Mouse (Mus musculus): ENCODE measurements around the gene Ly6g5c. TPM values are rescaled to one million over a fixed set of nuclear protein-coding genes. Genes with fewer than 3 reads are reported as not detected.

The Ly6g5c gene
- total RNA-seq, 2 experiments from 2014 or later = not detected

GRCm38 (mm10) chr17:35139269-35139668 lies 31.2 kb downstream of the Ly6g5c start:
- DNase-seq (ENCODE audit: low spot score in 2 of 2) = no peak

- no peak for DNase-seq (ENCODE audit: low spot score in 2 of 2)
Measured at GRCm38 (mm10) chr17:35140490-35140996, 32.5 kb downstream of the Ly6g5c start.

GRCm38 (mm10) chr17:35141971-35142370 lies 33.9 kb downstream of the Ly6g5c start:
- no peak for DNase-seq (ENCODE audit: low spot score in 2 of 2)

DNA sequence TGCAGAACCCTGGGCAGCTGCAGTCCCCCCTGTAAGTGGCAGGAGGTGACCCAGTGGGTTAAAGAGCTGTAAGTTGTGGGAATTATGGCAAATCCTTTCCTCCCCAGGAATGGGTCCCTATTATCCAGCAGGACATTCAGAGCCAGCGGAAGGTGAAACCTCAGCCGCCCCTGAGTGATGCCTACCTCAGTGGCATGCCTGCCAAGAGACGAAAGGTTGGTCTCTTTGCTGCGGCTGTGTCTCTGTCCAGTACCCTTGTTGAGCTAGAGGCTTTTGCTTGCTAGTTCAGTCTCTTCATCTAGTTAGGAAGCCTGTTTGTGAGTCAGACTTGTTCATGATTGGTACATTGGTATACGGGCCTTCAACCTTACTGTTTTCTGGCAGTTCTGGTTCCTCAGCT lies 38.1 kb downstream of the Ly6g5c start:
- DNase-seq (ENCODE audit: low spot score in 2 of 2) = no peak

- DNase-seq (ENCODE audit: low spot score in 2 of 2) = no peak
Measured at GRCm38 (mm10) chr17:35147348-35147747, 39.3 kb downstream of the Ly6g5c start.

- DNase-seq (ENCODE audit: low spot score in 2 of 2) = no peak
Measured at GRCm38 (mm10) chr17:35147922-35148639, 40.0 kb downstream of the Ly6g5c start.

DNA sequence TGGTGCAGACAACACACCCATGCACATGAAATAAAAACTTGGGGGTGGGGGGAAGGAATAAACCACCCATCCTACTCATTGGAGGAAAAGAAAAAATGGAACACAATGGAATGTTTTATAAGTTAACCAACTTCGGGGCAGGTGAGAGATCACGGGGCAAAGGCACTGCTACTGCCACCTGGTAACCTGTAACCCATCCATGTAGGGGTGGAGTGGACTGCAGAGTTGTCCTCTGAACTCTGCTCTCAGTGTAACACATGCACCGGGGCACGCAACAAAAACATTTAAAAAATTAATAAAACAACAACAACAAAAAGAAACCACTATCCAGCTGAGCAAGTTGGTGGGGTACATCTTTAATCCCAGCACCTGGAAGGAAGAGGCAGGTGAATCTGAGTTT lies 44.0 kb downstream of the Ly6g5c start:
- no peak for DNase-seq (ENCODE audit: low spot score in 2 of 2)

DNA sequence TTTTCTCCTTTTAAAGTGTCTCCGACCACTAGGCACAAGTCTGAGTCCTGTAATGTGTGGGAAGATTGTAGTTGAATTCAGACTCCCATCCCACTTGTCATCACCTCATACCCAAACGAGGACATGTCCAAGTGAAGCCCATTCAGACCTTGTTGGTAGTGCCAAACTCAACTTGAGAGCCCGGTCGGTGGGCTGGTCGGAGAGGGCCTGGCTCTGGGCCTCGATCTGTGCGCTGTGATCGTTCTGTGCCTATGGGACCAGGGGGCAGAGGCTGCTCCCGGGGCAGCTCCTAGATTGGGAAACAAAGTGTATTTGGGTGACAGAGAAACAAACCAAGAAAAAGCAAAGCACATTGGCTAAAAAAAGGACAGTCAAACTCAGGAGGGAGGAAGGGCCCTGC lies 45.0 kb downstream of the Ly6g5c start:
- no peak for DNase-seq (ENCODE audit: low spot score in 2 of 2)

DNA sequence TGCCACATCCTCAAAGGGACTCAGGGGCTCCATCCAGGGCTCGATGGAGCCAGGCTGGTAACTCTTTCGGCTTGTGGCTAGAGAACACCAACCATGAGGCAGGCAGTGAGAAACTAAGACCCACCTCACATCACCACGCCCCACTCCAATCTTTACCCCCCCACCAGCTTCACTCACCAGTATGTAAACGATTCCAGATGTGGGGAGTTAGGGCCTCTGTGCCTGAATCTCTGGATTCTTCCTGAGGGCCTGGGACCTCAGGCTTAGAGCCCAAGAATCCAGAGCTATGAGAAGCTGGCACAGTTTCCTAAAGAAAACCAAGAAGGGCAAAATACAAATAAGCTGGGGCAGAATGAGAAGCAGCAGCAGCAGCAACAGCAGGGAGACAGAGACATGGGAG lies 45.9 kb downstream of the Ly6g5c start:
- no peak for DNase-seq (ENCODE audit: low spot score in 2 of 2)

DNA sequence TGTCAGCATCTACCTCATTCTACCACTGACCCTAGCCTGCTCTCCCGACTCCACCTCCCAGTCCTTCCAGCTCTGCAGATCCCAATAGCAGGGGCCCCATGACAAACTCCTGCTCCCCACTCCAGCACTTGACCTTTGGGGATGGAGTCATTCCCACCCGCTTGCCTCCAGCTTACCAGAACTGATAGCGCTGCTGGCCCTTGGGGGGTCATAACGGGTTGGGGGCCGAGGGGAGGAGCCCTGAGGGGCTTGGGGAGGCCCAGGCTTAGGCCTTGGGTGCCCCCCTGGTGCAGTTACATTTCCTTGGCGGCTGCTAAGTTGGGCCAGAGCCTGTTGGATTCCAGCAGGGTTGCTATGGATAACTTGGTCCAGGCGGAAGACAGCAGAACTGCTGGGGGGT lies 46.5 kb downstream of the Ly6g5c start:
- no peak for DNase-seq (ENCODE audit: low spot score in 2 of 2)

GRCm38 (mm10) chr17:35155451-35155850 lies 47.4 kb downstream of the Ly6g5c start:
- no peak for DNase-seq (ENCODE audit: low spot score in 2 of 2)

DNA sequence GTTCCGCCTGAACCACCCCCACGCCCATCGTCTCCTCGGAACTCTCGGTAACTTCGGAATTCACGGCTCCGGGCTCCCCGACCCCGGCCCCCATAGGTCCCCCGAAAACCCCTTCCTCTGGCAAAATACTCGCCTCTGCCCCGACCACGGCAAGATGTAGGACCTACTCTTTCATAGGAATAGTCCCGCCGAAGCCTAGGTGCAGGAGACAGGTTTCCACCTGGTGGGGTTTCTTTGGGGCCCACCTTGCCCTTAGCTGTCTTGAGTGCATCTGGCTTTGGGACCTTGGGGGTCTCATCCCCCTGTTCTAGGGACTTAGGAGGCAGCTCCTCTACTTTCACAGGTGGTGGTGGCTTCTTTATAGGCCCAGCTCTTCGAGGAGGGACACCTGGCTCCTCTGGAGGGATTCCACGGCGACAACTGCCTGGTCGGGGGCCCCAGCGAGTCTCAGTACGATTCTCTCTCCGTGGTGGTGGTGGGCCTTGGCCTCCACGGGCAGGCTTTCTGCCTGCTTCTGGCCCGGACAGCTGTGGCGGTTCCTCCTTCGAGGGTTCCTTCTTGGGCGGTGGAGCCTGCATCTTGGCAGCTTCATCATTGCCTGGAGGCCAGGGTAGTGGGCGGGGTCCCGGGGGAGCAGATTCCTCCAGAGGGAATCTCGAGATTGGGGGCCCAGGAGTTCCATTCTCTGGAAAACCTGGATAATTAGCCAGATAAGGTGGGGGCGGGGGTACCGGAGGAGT lies 48.6 kb downstream of the Ly6g5c start:
- no peak for DNase-seq (ENCODE audit: low spot score in 2 of 2)

DNA sequence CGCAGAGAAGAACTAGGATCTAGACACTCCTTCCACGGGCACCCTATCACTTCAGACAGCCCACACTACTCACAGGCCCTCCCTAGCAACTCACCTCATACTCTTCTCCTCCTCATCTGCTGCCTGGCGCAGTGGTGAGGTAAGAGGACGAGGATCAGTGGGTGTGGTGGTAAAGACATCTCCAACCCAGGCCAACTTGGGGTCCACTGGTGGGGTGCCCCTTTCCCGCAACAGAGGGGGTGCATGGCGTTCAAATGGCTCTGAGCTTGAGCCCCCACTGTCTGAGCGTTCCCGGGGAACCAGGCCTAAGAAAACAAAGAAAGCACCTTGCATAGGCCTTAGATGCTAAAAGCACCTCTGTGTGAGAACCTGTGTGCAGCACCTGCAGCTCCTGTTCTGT lies 49.2 kb downstream of the Ly6g5c start:
- DNase-seq (ENCODE audit: low spot score in 2 of 2) = no peak

DNA sequence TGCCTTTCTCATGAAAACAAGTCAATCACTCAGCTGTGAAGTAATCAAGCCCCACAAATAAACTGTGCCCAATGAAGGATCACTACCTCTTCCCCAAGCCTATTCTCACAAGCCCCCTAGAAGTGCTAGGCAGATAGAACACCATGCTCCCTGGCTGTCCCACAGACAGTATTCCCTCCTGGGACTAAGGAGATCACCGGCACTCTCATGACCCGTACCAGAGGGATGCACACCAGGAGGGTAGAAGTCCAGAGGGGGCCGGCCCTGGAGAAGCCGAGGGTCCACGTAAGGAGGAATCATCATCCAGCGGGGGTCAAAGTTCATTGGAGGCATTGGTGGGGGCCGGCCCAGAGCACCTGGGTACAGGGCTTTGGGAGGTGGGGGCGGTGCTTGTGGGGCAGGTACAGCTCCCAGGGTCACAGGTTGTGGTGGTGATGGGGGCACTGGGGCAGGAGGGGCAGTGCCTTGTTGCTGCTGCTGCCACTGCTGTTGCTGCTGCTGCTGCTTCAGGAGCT lies 49.6 kb downstream of the Ly6g5c start:
- DNase-seq (ENCODE audit: low spot score in 2 of 2) = no peak

GRCm38 (mm10) chr17:35158850-35159593 lies 50.9 kb downstream of the Ly6g5c start:
- no peak for DNase-seq (ENCODE audit: low spot score in 2 of 2)

GRCm38 (mm10) chr17:35159638-35160037 lies 51.6 kb downstream of the Ly6g5c start:
- no peak for DNase-seq (ENCODE audit: low spot score in 2 of 2)

DNA sequence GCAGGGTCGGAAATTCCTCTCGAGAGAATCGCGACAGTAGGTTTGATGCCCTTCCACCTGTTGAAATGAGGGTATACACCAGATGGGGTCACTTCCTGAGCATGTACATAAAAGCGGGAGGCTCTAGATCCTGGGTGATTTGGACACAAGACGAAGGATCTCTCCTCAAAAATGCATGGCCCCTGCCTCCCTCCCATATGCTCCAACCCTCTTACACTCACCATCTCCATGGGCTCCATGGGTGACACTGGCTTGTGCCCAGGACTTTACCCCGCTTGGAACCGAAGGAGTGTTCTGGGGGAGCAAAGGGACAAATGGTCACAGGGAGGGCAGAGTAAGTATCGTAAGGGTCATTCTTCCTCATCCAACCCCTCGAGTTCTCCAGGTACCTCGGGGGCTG lies 53.3 kb downstream of the Ly6g5c start:
- DNase-seq (ENCODE audit: low spot score in 2 of 2) = no peak

Data from gastrocnemius, postnatal 4 days (tissue).